Mouse (Mus musculus) lung, postnatal 0 days (tissue): Measurements from ENCODE around the gene Ss18l2.
A peak's percentile ranks its signal among the peaks of the same experiment; 100 is the strongest.

Experiments
- CTCF ChIP-seq: IDR thresholded peaks from 2 replicates; pipeline ENCODE4 v1.5.1; 2016; ENCODE audit warnings: antibody characterized with exemption, mild to moderate bottlenecking
- EP300 ChIP-seq: IDR thresholded peaks from 2 replicates; pipeline ENCODE4 v1.6.1; 2016; ENCODE audit warnings: antibody characterized with exemption, mild to moderate bottlenecking, control low read depth

DNA sequence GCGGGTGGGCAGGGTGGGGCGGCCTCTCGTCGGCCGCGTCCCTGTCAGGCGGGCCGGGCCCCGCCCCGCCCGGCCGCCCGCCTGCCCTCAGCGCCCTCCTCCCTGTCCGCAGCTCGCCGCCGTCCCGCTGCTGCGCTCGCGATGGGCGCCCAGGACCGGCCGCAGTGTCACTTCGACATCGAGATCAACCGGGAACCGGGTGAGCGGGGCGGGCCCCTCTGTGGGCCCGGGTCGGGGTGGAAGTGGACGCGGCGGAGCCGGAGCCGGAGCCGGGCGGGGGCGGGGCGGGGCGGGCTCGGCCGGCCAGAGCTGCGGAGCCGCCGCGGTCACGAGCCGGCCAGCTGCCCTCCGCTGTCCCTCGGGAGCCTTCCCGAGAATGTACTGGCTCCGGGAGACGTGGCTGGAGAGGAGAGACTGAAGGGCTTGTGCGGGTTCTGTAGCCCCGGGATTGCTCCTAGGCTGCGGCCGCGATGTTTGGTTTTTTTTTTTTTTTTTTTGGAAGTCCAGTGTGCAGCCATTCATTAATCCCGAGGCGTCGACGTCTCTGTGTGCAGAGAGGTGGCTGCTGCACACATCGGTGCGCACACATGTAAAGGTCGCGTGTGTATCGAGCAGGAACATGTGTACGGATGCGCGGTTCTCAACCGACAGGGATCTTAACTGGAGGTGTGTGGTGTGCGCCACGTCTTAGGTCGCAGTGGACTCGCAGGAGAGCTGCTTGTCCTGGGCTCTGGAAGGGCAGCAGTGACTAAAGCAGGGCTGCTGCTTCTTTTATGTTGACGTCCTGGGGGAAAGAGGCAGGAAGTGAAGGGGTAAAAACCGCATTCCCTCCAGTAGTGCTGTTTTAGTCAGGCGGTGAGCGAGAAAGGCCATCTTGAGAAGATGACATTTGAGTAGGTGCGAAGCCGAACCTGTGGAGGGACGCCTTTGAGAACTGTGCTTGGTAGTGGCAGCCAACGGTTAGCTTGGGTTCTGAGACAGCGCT is 9.5 kb downstream of the Ss18l2 start:
- TF ChIP-seq EP300 (no peak), CTCF (0 out of 2 replicates have a peak, but pooled peaks have one; percentile 4)
